ENCODE assay signal across 25 mouse cellular contexts in the genomic region with DNA sequence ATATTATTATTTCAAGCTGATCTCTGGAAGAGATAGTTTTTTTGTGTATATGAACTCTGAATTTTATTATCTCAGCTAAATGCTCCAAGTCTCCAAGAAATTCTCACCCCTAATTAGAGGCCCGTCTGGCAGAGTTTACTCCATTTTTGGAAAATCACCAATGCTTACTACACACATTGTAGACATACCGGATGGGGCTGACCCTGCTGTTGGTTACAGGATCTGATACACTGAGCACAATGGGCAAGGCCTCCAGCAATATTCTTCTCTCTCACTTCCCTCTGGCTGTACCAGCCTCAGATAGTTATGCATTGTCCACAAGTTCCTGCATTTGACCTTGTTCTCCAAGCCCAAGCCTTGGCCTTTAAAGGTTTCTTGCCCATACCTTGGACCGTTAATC. TPM values are rescaled to one million over a fixed set of nuclear protein-coding genes. Genes with fewer than 3 reads are reported as not detected.
DNase-seq lines count a peak whose midpoint lies in the region; ATAC-seq and TF ChIP-seq lines count a peak whose summit lies in the region.
"Had no signal": no experiment of that assay in that cellular context is flagged by ENCODE, and none has a peak within 500 bp of the region (broad histone marks: within the 10 kb centered on the region; RNA-seq: fewer than 3 reads in every experiment).

No protein-coding gene starts in this region.

- no peak overlapping the region for H3K4me2 ChIP-seq in forebrain, embryonic 14.5 days (ENCODE audit: low read length)
- no peak overlapping the region for H3K4me2 ChIP-seq in forebrain, postnatal 0 days (ENCODE audit: low read depth)
- no peak overlapping the region for H3K4me2 ChIP-seq in forebrain, embryonic 16.5 days (ENCODE audit: low read length)
- H3K4me2 ChIP-seq in forebrain, embryonic 11.5 days (ENCODE audit: low read depth, low read length, severe bottlenecking) = no peak overlapping the region
- H3K4me2 ChIP-seq: embryonic facial prominence, embryonic 12.5 days had no signal

- no peaks in the 10 kb centered on the region for H3K4me1 ChIP-seq in forebrain, embryonic 14.5 days (ENCODE audit: control insufficient read depth, insufficient read depth, low read length)
- no peaks in the 10 kb centered on the region for H3K4me1 ChIP-seq in forebrain, postnatal 0 days (ENCODE audit: insufficient read depth)
- H3K4me1 ChIP-seq in forebrain, embryonic 16.5 days (replicated peaks; ENCODE audit: control insufficient read depth, insufficient read depth, low read length) = no peaks in the 10 kb centered on the region
- H3K4me1 ChIP-seq in forebrain, embryonic 11.5 days (replicated peaks; ENCODE audit: control insufficient read depth, insufficient read depth, low read length) = no peaks in the 10 kb centered on the region
- H3K4me1 ChIP-seq: embryonic facial prominence, embryonic 12.5 days had no signal

- intact Hi-C loops in left cerebral cortex, postnatal 10 days (cut with DNase I) = no loop called here

- H3K27me3 ChIP-seq in forebrain, embryonic 14.5 days (replicated peaks; ENCODE audit: control insufficient read depth, insufficient read depth, low read length) = no peaks in the 10 kb centered on the region
- no peaks in the 10 kb centered on the region for H3K27me3 ChIP-seq in forebrain, postnatal 0 days (ENCODE audit: insufficient read depth, low read length)
- H3K27me3 ChIP-seq in forebrain, embryonic 16.5 days (replicated peaks; ENCODE audit: control insufficient read depth, insufficient read depth, low read length) = no peaks in the 10 kb centered on the region
- H3K27me3 ChIP-seq in forebrain, embryonic 11.5 days (ENCODE audit: control insufficient read depth, insufficient read depth, low read length) = no peaks in the 10 kb centered on the region
- H3K27me3 ChIP-seq: CH12.LX; embryonic facial prominence, embryonic 12.5 days had no signal

- H3K9ac ChIP-seq in forebrain, embryonic 14.5 days (ENCODE audit: low read length) = no peak overlapping the region
- no peak overlapping the region for H3K9ac ChIP-seq in forebrain, postnatal 0 days
- no peak overlapping the region for H3K9ac ChIP-seq in forebrain, embryonic 16.5 days (replicated peaks; ENCODE audit: low read depth, low read length)
- H3K9ac ChIP-seq in forebrain, embryonic 11.5 days (ENCODE audit: low read length) = no peak overlapping the region
- H3K9ac ChIP-seq: embryonic facial prominence, embryonic 12.5 days had no signal

- DNase-seq in cerebellum, postnatal 10 days = peak; percentile 6 to 15
- no peak for DNase-seq in cerebellum, adult 11-12 months
- DNase-seq in forebrain, embryonic 14.5 days (ENCODE audit: low spot score) = peak; percentile 75
- DNase-seq in forebrain, postnatal 0 days = no peak
- no peak for DNase-seq in forebrain, embryonic 11.5 days (ENCODE audit: low spot score)
- DNase-seq in Muller cell, postnatal 12 days (ENCODE audit: inconsistent ontology term) = peak; percentile 67
- DNase-seq in left cerebral cortex, postnatal 10 days (ENCODE audit: extremely low spot score in 1 of 2, low spot score in 2 of 2) = no peak
- DNase-seq: adrenal gland, adult 2 months; adrenal gland, postnatal 10 days; adrenal gland, postnatal 25 days; B cell, adult 2 months; cerebellum, adult 18-20 months; cerebellum, adult 8-10 months; cerebellum, adult 9-11 months; cerebellum, postnatal 25 days had no signal

- TF ChIP-seq CTCF in forebrain, postnatal 0 days (IDR thresholded peaks at IDR 0.05; ENCODE audit: low read depth) = no peak

- H3K36me3 ChIP-seq in forebrain, embryonic 14.5 days (ENCODE audit: control insufficient read depth, insufficient read depth, low read length) = no peaks in the 10 kb centered on the region
- no peaks in the 10 kb centered on the region for H3K36me3 ChIP-seq in forebrain, postnatal 0 days (ENCODE audit: insufficient read depth)
- no peaks in the 10 kb centered on the region for H3K36me3 ChIP-seq in forebrain, embryonic 16.5 days (ENCODE audit: control insufficient read depth, insufficient read depth)
- no peaks in the 10 kb centered on the region for H3K36me3 ChIP-seq in forebrain, embryonic 11.5 days (ENCODE audit: control insufficient read depth, insufficient read depth, low read length)
- H3K36me3 ChIP-seq: embryonic facial prominence, embryonic 10.5 days; embryonic facial prominence, embryonic 12.5 days; G1E had no signal

- no peak overlapping the region for H3K4me3 ChIP-seq in forebrain, embryonic 14.5 days (ENCODE audit: low read depth, low read length)
- no peak overlapping the region for H3K4me3 ChIP-seq in forebrain, postnatal 0 days (ENCODE audit: low read depth, low read length)
- no peak overlapping the region for H3K4me3 ChIP-seq in forebrain, embryonic 16.5 days (replicated peaks; ENCODE audit: low read length)
- no peak overlapping the region for H3K4me3 ChIP-seq in forebrain, embryonic 11.5 days (ENCODE audit: low read depth, low read length)
- H3K4me3 ChIP-seq: embryonic facial prominence, embryonic 10.5 days; embryonic facial prominence, embryonic 12.5 days had no signal

- 58% methylated on average over 3 of the region's 3 CpGs for WGBS in forebrain, embryonic 14.5 days
- WGBS in forebrain, postnatal 0 days = 51% methylated on average over 3 of the region's 3 CpGs
- 57% methylated on average over 3 of the region's 3 CpGs for WGBS in forebrain, embryonic 16.5 days
- 89% methylated on average over 3 of the region's 3 CpGs for WGBS in forebrain, embryonic 11.5 days

- peak; percentile 70 for ATAC-seq in forebrain, embryonic 14.5 days
- no peak for ATAC-seq in forebrain, postnatal 0 days
- ATAC-seq in forebrain, embryonic 16.5 days = peak; percentile 85
- no peak for ATAC-seq in forebrain, embryonic 11.5 days (replicated peaks; ENCODE audit: low FRiP score)
- ATAC-seq: CD4-positive, CD25-positive, alpha-beta regulatory T cell, adult 4 months had no signal

- H3K27ac ChIP-seq in forebrain, embryonic 14.5 days (ENCODE audit: low read depth, low read length) = no peak overlapping the region
- H3K27ac ChIP-seq in forebrain, postnatal 0 days (ENCODE audit: low read depth, low read length) = no peak overlapping the region
- no peak overlapping the region for H3K27ac ChIP-seq in forebrain, embryonic 16.5 days (ENCODE audit: low read length)
- H3K27ac ChIP-seq in forebrain, embryonic 11.5 days (ENCODE audit: low read depth, low read length) = no peak overlapping the region
- H3K27ac ChIP-seq: embryonic facial prominence, embryonic 10.5 days; embryonic facial prominence, embryonic 12.5 days had no signal

- no peaks in the 10 kb centered on the region for H3K9me3 ChIP-seq in forebrain, embryonic 14.5 days (replicated peaks; ENCODE audit: control insufficient read depth, low read length)
- no peaks in the 10 kb centered on the region for H3K9me3 ChIP-seq in forebrain, postnatal 0 days (ENCODE audit: low read length)
- H3K9me3 ChIP-seq in forebrain, embryonic 16.5 days (ENCODE audit: control insufficient read depth, low read length) = no peaks in the 10 kb centered on the region
- H3K9me3 ChIP-seq in forebrain, embryonic 11.5 days (ENCODE audit: control insufficient read depth, low read length) = no peaks in the 10 kb centered on the region
- H3K9me3 ChIP-seq: embryonic facial prominence, embryonic 10.5 days; embryonic facial prominence, embryonic 12.5 days had no signal

RNA-seq across cellular contexts. Expression of gene Krtap26-1, which starts 7.5 kb away (rescaled TPM):
- polyA plus RNA-seq in forebrain, embryonic 14.5 days (2014; fragmentation: Nextera tagmentation; extraction: Ambion mirVana) = not detected in 2 replicates
- not detected in 2 replicates for total RNA-seq in forebrain, postnatal 0 days (2014; rRNA removed)
- polyA plus RNA-seq in forebrain, postnatal 0 days (2015; fragmentation: Nextera tagmentation; extraction: Ambion mirVana) = not detected in 2 replicates
- not detected in 2 replicates for polyA plus RNA-seq in forebrain, embryonic 16.5 days (2015; fragmentation: Nextera tagmentation; extraction: Ambion mirVana)
- not detected in 2 replicates for polyA plus RNA-seq in forebrain, embryonic 11.5 days (2014; fragmentation: Nextera tagmentation; extraction: Ambion mirVana)
- not detected for total RNA-seq in left cerebral cortex, postnatal 10 days (2021)
- total RNA-seq: adrenal gland, adult 2 months; adrenal gland, postnatal 10 days; adrenal gland, postnatal 25 days; adrenal gland, postnatal 4 days; CH12.LX; G1E; gastrocnemius, adult 18-20 months had no signal
- polyA plus RNA-seq: adrenal gland, adult 2 months; CD4-positive, CD25-positive, alpha-beta regulatory T cell, adult 4 months; cortical plate, adult 2 months; embryonic facial prominence, embryonic 10.5 days; embryonic facial prominence, embryonic 12.5 days; G1E had no signal

RNA-seq across cellular contexts. Expression of gene 2310079G19Rik, which starts 12.6 kb away (rescaled TPM):
- not detected in 2 replicates for polyA plus RNA-seq in forebrain, embryonic 14.5 days (2014; fragmentation: Nextera tagmentation; extraction: Ambion mirVana)
- not detected in 2 replicates for total RNA-seq in forebrain, postnatal 0 days (2014; rRNA removed)
- polyA plus RNA-seq in forebrain, postnatal 0 days (2015; fragmentation: Nextera tagmentation; extraction: Ambion mirVana) = not detected in 2 replicates
- not detected in 2 replicates for polyA plus RNA-seq in forebrain, embryonic 16.5 days (2015; fragmentation: Nextera tagmentation; extraction: Ambion mirVana)
- not detected in 2 replicates for polyA plus RNA-seq in forebrain, embryonic 11.5 days (2014; fragmentation: Nextera tagmentation; extraction: Ambion mirVana)
- total RNA-seq in left cerebral cortex, postnatal 10 days (2021) = not detected
- total RNA-seq: adrenal gland, adult 2 months; adrenal gland, postnatal 10 days; adrenal gland, postnatal 25 days; adrenal gland, postnatal 4 days; CH12.LX; gastrocnemius, adult 18-20 months had no signal
- polyA plus RNA-seq: adrenal gland, adult 2 months; CD4-positive, CD25-positive, alpha-beta regulatory T cell, adult 4 months; cortical plate, adult 2 months; embryonic facial prominence, embryonic 10.5 days; embryonic facial prominence, embryonic 12.5 days; embryonic facial prominence, embryonic 14.5 days; G1E had no signal

RNA-seq across cellular contexts. Expression of gene Krtap24-1, which starts 28.0 kb away (rescaled TPM):
- not detected in 2 replicates for polyA plus RNA-seq in forebrain, embryonic 14.5 days (2014; fragmentation: Nextera tagmentation; extraction: Ambion mirVana)
- not detected in 2 replicates for total RNA-seq in forebrain, postnatal 0 days (2014; rRNA removed)
- not detected in 2 replicates for polyA plus RNA-seq in forebrain, postnatal 0 days (2015; fragmentation: Nextera tagmentation; extraction: Ambion mirVana)
- not detected in 2 replicates for polyA plus RNA-seq in forebrain, embryonic 16.5 days (2015; fragmentation: Nextera tagmentation; extraction: Ambion mirVana)
- not detected in 2 replicates for polyA plus RNA-seq in forebrain, embryonic 11.5 days (2014; fragmentation: Nextera tagmentation; extraction: Ambion mirVana)
- not detected for total RNA-seq in left cerebral cortex, postnatal 10 days (2021)
- total RNA-seq: adrenal gland, adult 2 months; adrenal gland, postnatal 10 days; adrenal gland, postnatal 25 days; adrenal gland, postnatal 4 days; CH12.LX; G1E; gastrocnemius, adult 18-20 months had no signal
- polyA plus RNA-seq: adrenal gland, adult 2 months; CD4-positive, CD25-positive, alpha-beta regulatory T cell, adult 4 months; cortical plate, adult 2 months; embryonic facial prominence, embryonic 10.5 days; embryonic facial prominence, embryonic 12.5 days; G1E had no signal

RNA-seq across cellular contexts. Expression of gene Krtap27-1, which starts 31.4 kb away (rescaled TPM):
- polyA plus RNA-seq in forebrain, embryonic 14.5 days (2014; fragmentation: Nextera tagmentation; extraction: Ambion mirVana) = not detected in 2 replicates
- not detected in 2 replicates for total RNA-seq in forebrain, postnatal 0 days (2014; rRNA removed)
- not detected in 2 replicates for polyA plus RNA-seq in forebrain, postnatal 0 days (2015; fragmentation: Nextera tagmentation; extraction: Ambion mirVana)
- not detected in 2 replicates for polyA plus RNA-seq in forebrain, embryonic 16.5 days (2015; fragmentation: Nextera tagmentation; extraction: Ambion mirVana)
- not detected in 2 replicates for polyA plus RNA-seq in forebrain, embryonic 11.5 days (2014; fragmentation: Nextera tagmentation; extraction: Ambion mirVana)
- total RNA-seq in left cerebral cortex, postnatal 10 days (2021) = not detected
- total RNA-seq: adrenal gland, adult 2 months; adrenal gland, postnatal 10 days; adrenal gland, postnatal 25 days; adrenal gland, postnatal 4 days; CH12.LX; G1E; gastrocnemius, adult 18-20 months had no signal
- polyA plus RNA-seq: adrenal gland, adult 2 months; CD4-positive, CD25-positive, alpha-beta regulatory T cell, adult 4 months; cortical plate, adult 2 months; embryonic facial prominence, embryonic 10.5 days; embryonic facial prominence, embryonic 12.5 days; embryonic facial prominence, embryonic 14.5 days; G1E had no signal

Comparison
In these comparisons a context has a peak if more than half of its experiments do, and no peak if none do; other contexts are left out.
1. DNase-seq: peak in cerebellum, postnatal 10 days (2 of 2), forebrain, embryonic 14.5 days (single experiment) and Muller cell, postnatal 12 days (single experiment); none in cerebellum, adult 11-12 months (single experiment), forebrain, postnatal 0 days (single experiment), forebrain, embryonic 11.5 days (single experiment) and left cerebral cortex, postnatal 10 days (0 of 2).
2. ATAC-seq: peak in forebrain, embryonic 14.5 days (single experiment) and forebrain, embryonic 16.5 days (single experiment); none in forebrain, postnatal 0 days (single experiment) and forebrain, embryonic 11.5 days (single experiment).